Mouse (Mus musculus) limb, embryonic 12.5 days (tissue): ENCODE data around the gene Man2b2. TPM values are rescaled to one million over a fixed set of nuclear protein-coding genes. Genes with fewer than 3 reads are reported as not detected.
A peak's percentile ranks its signal among the peaks of the same experiment; 100 is the strongest.

ENCODE experiments used
- ATAC-seq: fragments of 200-750 bp; cut with Nextera tagmentation; 2 replicates; pipeline ENCODE4 v1.8.0; 2017; ENCODE audit warnings: low read depth, moderate TSS enrichment; ENCODE audit not compliant: insufficient number of reproducible peaks, insufficient read depth, low FRiP score, low TSS enrichment
- H3K27ac ChIP-seq: fragments of 300-500 bp; sonication (generic); 2 replicates; pipeline ENCODE4 v1.5.1; 2016; ENCODE audit warnings: mild to moderate bottlenecking, moderate library complexity
- H3K27me3 ChIP-seq: fragments of 300-500 bp; sonication (generic); 2 replicates; pipeline ENCODE4 v1.6.1; 2016; ENCODE audit warnings: mild to moderate bottlenecking, moderate library complexity
- H3K36me3 ChIP-seq: fragments of 300-500 bp; sonication (generic); 2 replicates; pipeline ENCODE4 v1.6.1; 2016; ENCODE audit warnings: mild to moderate bottlenecking, moderate library complexity
- H3K4me1 ChIP-seq: fragments of 300-500 bp; sonication (generic); replicated peaks from 2 replicates; pipeline ENCODE4 v1.6.1; 2016
- H3K4me2 ChIP-seq: fragments of 300-500 bp; sonication (generic); 2 replicates; pipeline ENCODE4 v1.6.1; 2016; ENCODE audit warnings: mild to moderate bottlenecking, moderate library complexity
- H3K4me3 ChIP-seq: fragments of 300-500 bp; sonication (generic); replicated peaks from 2 replicates; pipeline ENCODE4 v1.5.1; 2016; ENCODE audit warnings: mild to moderate bottlenecking
- H3K9ac ChIP-seq: fragments of 300-500 bp; sonication (generic); replicated peaks from 2 replicates; pipeline ENCODE4 v1.6.1; 2016; ENCODE audit warnings: mild to moderate bottlenecking, moderate library complexity
- H3K9me3 ChIP-seq: fragments of 300-500 bp; sonication (generic); 2 replicates; pipeline ENCODE4 v1.6.1; 2016; ENCODE audit warnings: mild to moderate bottlenecking, moderate library complexity
- WGBS: fragments of 180-500 bp; shearing (Covaris S2); methylation state at CpG from one replicate; pipeline ENCODE4 v1.1.7; 2016; 5-methylcytosine and 5-hydroxymethylcytosine counted together
- polyA plus RNA-seq: library from polyadenylated mRNA; unstranded; fragments of >200 nt; fragmentation: Nextera tagmentation; extraction: Ambion mirVana; gene quantifications from 2 replicates; pipeline ENCODE4 v1.2.1, GENCODE M21; 2016

Gene Man2b2
- polyA plus RNA-seq = 6.9 and 7.8 TPM in 2 replicates

GRCm38 (mm10) chr5:36829913-36830879, at the start of gene Man2b2:
Gene Man2b2 (minus strand): TSS chr5:36830653.
- peak; percentile 60; the same call in 1 of the 2 replicates for ATAC-seq
- 3% methylated on average over 46 of the region's 46 CpGs for whole genome bisulfite sequencing
- H3K4me3 ChIP-seq = peak within 1 kb of the TSS; percentile 54
- peak within 1 kb of the TSS; percentile 81 for H3K4me2 ChIP-seq
- peaks cover 13% of the 10 kb centered on the region for H3K4me1 ChIP-seq
- H3K36me3 ChIP-seq = no peaks in the 10 kb centered on the region
- H3K27me3 ChIP-seq = peaks cover 14% of the 10 kb centered on the region; the same call in 1 of the 2 replicates
- H3K27ac ChIP-seq = no peak within 1 kb of the TSS
- no peaks in the 10 kb centered on the region for H3K9me3 ChIP-seq
- peak within 1 kb of the TSS; percentile 59 for H3K9ac ChIP-seq

- Histone ChIP-seq H3K36me3 (no peaks in the 10 kb centered on the region), H3K27me3 (peaks cover 62% of the 10 kb centered on the region), H3K4me2 (no peak overlapping the region), H3K4me1 (no peaks in the 10 kb centered on the region), H3K9me3 (no peaks in the 10 kb centered on the region), H3K4me3 (no peak overlapping the region), H3K27ac (no peak overlapping the region), H3K9ac (no peak overlapping the region)
- ATAC-seq = no peak
- 82% methylated on average over 4 of the region's 4 CpGs for WGBS
Observed at GRCm38 (mm10) chr5:36878801-36879200, 48.3 kb upstream of the Man2b2 start.

- 78% methylated on average over 2 of the region's 2 CpGs for WGBS
- no peak for ATAC-seq
Observed at GRCm38 (mm10) chr5:36877641-36878040, 47.2 kb upstream of the Man2b2 start.

GRCm38 (mm10) chr5:36876777-36877396, 46.4 kb upstream of the Man2b2 start:
- 63% methylated on average over 7 of the region's 7 CpGs for WGBS
- no peak overlapping the region for H3K9ac ChIP-seq
- no peaks in the 10 kb centered on the region for H3K36me3 ChIP-seq
- no peak overlapping the region for H3K4me3 ChIP-seq
- no peaks in the 10 kb centered on the region for H3K4me1 ChIP-seq
- no peak overlapping the region for H3K27ac ChIP-seq
- 0 out of 2 replicates have a peak, but pooled peaks cover 1% of the 10 kb centered on the region for H3K9me3 ChIP-seq
- peaks cover 76% of the 10 kb centered on the region for H3K27me3 ChIP-seq
- ATAC-seq = no peak
- no peak overlapping the region for H3K4me2 ChIP-seq

More at GRCm38 (mm10) chr5:36877641-36878040, 47.2 kb upstream of the Man2b2 start:
- Histone ChIP-seq H3K9ac (no peak overlapping the region), H3K4me3 (no peak overlapping the region), H3K27ac (no peak overlapping the region), H3K36me3 (no peaks in the 10 kb centered on the region), H3K4me1 (no peaks in the 10 kb centered on the region), H3K27me3 (peaks cover 74% of the 10 kb centered on the region), H3K4me2 (no peak overlapping the region), H3K9me3 (no peaks in the 10 kb centered on the region)

DNA sequence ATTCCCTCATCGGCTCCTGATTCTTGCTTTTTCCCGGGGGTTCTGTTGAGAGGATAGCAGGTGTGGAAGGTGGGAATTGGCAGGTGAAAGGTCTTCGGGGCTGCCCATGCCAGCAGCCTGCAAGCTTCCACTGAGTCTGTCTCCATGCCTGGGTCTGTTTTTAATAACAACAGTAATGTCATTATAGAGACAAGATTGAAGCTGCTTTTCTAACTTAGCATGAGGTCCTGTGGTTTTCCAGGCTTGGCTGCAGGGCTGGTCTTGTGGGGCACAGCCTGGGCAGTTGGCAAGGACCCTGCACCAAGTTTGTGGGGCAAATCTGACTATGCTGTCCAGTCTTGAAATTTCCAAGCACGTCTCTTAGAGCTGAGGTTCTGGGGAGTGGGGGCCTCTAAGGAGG, 45.5 kb upstream of the Man2b2 start:
- H3K4me1 ChIP-seq = no peaks in the 10 kb centered on the region
- H3K4me3 ChIP-seq = no peak overlapping the region
- H3K4me2 ChIP-seq = no peak overlapping the region
- H3K9me3 ChIP-seq = 0 out of 2 replicates have a peak, but pooled peaks cover 7% of the 10 kb centered on the region
- no peaks in the 10 kb centered on the region for H3K36me3 ChIP-seq
- H3K27ac ChIP-seq = no peak overlapping the region
- 75% methylated on average over 4 of the region's 4 CpGs for WGBS
- no peak overlapping the region for H3K9ac ChIP-seq
- ATAC-seq = no peak
- H3K27me3 ChIP-seq = peaks cover 79% of the 10 kb centered on the region

DNA sequence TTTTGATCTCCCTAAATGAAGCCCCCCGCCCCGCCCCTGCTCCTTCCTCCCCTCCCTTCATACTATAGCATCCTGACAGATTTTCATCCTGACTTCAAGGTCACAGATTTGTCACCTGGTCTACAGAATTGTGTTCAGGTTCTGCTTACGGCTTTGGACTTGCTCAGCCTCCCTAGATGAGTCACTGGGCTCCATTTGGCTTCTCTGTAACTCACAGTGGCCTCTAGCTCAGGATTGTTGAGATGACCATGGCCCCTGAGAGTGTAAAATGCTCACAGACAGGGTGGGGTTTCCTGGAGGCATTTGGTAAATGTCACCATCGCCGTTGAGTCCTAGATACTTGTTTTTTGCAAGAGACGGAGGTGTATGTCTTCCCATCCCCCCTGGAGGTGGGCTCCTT, 40.5 kb upstream of the Man2b2 start:
- Histone ChIP-seq H3K4me1 (peaks cover 21% of the 10 kb centered on the region), H3K4me2 (no peak overlapping the region), H3K4me3 (no peak overlapping the region), H3K27ac (no peak overlapping the region), H3K9me3 (0 out of 2 replicates have a peak, but pooled peaks cover 7% of the 10 kb centered on the region), H3K27me3 (peaks cover 99% of the 10 kb centered on the region), H3K9ac (no peak overlapping the region), H3K36me3 (no peaks in the 10 kb centered on the region)
- no peak for ATAC-seq
- WGBS = 82% methylated on average over 6 of the region's 6 CpGs

DNA sequence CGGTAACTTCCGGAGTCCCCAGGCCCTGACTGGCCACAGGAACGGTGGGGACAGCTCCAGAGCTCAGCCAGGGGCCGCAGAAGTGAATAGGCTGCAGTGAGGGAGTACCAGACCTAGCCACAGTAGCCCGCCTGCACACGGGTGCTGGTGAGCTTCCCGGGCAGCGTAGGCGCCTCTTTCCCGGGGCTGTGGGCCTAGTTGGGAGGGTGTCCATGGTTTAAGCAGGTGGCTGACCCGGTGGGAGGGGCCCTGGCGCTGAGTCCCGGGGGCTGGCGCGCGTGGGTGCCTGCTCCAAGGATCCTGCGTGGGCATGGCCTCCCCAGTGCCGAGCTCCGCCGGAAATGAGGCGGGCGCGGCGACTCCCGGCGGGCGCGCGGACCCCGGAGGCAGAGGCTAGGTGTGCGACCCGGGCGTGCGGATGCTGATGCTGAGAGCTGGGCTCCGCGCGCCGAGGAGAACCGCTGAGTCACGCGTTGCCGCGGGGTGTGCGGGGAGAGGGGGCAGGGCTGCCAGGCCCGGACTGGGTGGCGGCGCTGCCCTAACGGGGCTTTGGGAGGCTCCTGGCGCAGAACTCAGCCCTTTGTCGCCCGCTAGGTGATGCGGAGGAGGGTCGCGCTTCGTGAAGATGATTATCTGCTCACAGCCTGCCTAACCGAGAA, 39.3 kb upstream of the Man2b2 start:
- peak overlapping the region; percentile 50 for H3K4me3 ChIP-seq
- H3K4me2 ChIP-seq = peak overlapping the region; percentile 78
- 0 out of 2 replicates have a peak, but pooled peaks cover 7% of the 10 kb centered on the region for H3K9me3 ChIP-seq
- no peaks in the 10 kb centered on the region for H3K36me3 ChIP-seq
- under 1% methylated on average over 56 of the region's 56 CpGs for WGBS
- peaks cover 21% of the 10 kb centered on the region for H3K4me1 ChIP-seq
- H3K9ac ChIP-seq = peak overlapping the region; percentile 47; the same call in 1 of the 2 replicates
- peaks cover 100% of the 10 kb centered on the region for H3K27me3 ChIP-seq
- ATAC-seq = no peak
- H3K27ac ChIP-seq = no peak overlapping the region

DNA sequence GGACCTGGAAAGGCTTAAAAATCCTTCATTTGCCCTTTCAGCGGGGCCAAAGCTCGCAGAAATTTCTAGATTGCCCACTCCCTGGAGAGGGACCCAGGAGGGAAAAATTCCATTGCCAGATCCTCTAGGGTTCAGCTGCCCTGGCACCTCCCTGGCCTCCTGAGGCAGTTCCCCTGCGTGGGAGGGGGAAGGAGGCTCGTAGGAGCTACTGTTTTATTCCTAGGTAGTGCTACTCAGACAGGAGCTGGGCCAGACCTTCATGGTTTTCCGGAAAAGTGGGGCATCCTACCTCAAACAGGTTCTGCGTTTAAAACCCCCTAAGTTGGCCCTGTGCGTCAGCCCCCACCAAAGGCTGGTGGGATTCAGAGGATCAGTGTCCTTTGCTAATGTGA, 38.7 kb upstream of the Man2b2 start:
- 2% methylated on average over 7 of the region's 7 CpGs for WGBS
- H3K27me3 ChIP-seq = peaks cover 99% of the 10 kb centered on the region
- H3K4me2 ChIP-seq = peak overlapping the region; percentile 78
- H3K4me3 ChIP-seq = peak overlapping the region; percentile 50; the same call in 1 of the 2 replicates
- 0 out of 2 replicates have a peak, but pooled peaks cover 7% of the 10 kb centered on the region for H3K9me3 ChIP-seq
- peaks cover 21% of the 10 kb centered on the region for H3K4me1 ChIP-seq
- no peak for ATAC-seq
- no peaks in the 10 kb centered on the region for H3K36me3 ChIP-seq
- no peak overlapping the region for H3K27ac ChIP-seq
- H3K9ac ChIP-seq = no peak overlapping the region

DNA sequence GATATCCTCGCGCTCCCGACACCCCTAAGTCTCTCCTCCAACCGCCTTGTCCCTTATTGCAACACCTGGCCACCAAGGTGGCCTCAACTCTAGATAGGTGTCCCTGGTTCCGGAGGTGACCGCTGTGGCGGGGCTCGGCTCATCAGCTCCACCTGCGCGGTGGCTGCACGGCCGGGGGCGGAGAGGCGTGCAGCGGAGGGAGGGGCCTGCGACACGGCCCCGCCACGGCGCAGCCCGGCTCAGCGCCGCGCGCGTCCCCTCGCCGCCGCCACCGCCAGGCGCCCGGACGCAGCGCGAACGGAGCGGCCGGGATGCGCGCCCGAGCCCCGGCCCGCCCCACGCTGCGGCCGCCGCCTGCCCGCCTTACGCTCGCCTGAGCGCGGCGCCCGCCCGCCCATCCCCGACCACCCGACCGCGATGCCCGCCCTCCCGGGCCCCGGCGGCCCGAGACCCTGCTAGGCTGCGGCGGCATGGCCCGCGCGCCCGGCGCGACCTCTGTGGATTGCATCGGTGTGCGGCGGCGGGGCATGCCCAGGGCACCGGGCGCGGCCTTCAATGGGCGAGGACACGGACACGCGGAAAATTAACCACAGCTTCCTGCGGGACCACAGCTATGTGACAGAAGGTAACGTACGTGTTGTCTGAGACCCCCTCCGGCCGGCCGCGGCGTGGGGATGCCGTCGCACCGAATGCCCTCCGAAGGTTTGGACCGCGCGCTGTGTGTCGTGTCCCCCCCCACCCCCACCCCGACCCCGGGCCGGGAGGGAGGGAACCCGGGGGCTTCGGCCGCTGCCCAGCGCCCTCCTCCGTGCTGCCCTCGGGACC, 38.0 kb upstream of the Man2b2 start, which contains the start of gene Ppp2r2c:
TSS of gene Ppp2r2c (plus strand) at position 248 of the 825 bp plus-strand sequence.
- under 1% methylated on average over 103 of the region's 108 CpGs for WGBS
- H3K9ac ChIP-seq = peak within 1 kb of the TSS; percentile 51
- H3K4me1 ChIP-seq = peaks cover 21% of the 10 kb centered on the region

DNA sequence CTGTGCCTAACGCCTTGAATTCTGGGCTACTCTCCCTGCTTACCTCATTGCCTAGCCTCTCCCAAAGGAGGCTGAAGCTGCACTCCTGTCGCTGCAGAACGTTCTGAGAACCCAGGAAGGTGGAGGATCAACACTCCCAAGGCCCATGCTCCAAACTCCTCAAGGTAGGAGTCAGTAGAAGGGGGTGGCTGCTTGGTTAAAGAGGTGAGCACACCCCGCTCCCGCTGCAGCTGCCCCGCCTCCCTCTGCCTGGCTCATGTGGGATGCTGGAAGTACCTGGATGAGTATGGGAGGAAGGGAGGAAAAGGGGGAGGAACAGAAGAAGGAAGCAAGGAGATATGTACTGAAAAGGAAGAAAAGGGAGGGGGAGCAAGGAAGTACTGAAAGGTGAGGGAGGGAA, 37.1 kb upstream of the Man2b2 start:
- Histone ChIP-seq H3K4me3 (no peak overlapping the region), H3K27me3 (peaks cover 99% of the 10 kb centered on the region), H3K9me3 (0 out of 2 replicates have a peak, but pooled peaks cover 7% of the 10 kb centered on the region), H3K4me2 (no peak overlapping the region), H3K36me3 (no peaks in the 10 kb centered on the region), H3K4me1 (peaks cover 21% of the 10 kb centered on the region), H3K27ac (no peak overlapping the region), H3K9ac (no peak overlapping the region)
- no peak for ATAC-seq
- WGBS = 7% methylated on average over 6 of the region's 6 CpGs

More for the DNA sequence above, 38.0 kb upstream of the Man2b2 start, which contains the start of gene Ppp2r2c:
- Histone ChIP-seq H3K27me3 (peaks cover 99% of the 10 kb centered on the region), H3K36me3 (no peaks in the 10 kb centered on the region), H3K27ac (no peak within 1 kb of the TSS), H3K9me3 (0 out of 2 replicates have a peak, but pooled peaks cover 7% of the 10 kb centered on the region), H3K4me2 (peak within 1 kb of the TSS; percentile 78), H3K4me3 (peak within 1 kb of the TSS; percentile 50)
- ATAC-seq = no peak
